Mouse (Mus musculus) cerebellum, postnatal 10 days (tissue): Measurements from ENCODE around the gene Ampd3.

Experiments
- DNase-seq, 2 experiments: peaks; one replicate each; pipeline ENCODE4 v3.0.0; 2021; ENCODE audit warnings: mixed read lengths in 2 of 2

The Ampd3 gene

DNA sequence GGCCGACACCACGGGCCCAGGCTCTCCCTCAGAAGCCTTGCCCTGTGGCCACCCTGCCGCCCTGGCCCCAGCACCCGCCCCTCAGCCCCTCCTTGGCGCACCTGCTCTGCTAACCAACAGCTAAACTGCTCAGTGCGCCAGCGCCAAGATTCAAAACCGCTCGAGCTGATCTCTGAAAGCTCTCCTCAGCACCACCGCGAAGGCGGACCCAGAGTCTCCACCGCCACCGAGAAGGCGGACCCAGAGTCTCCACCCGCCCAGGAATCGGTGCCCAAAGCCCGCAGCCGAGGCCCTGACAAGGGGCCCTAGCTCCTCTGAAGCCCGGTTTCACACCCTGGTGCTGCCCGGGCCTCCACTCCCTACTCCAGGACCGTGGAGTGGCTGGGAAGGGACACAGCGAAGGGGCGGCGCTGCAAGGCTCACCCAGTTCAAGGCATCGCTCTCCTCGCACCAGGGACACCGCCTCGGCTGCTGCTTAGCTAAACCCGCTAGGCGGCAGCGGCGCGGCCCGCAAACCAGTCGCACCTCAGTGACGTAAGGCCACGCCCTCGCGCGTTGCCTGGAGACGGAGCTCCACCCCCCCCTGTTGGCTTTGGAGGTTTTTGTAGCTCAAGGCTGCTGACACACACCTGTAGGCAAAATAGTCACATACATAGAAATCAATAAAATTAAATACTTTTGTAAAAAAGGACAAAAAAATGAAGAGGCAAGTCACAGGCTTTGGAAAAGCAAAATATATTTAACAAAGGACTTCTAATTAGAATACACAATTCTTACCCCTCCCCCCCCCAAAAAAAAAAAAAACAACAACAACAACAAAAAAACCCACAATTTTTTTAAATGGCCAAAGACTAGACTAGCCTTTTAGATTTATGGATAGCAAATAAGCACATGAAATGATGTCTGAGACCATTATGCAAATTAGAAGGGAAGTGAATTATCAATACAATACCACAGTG lies 76.2 kb downstream of the Ampd3 start, which contains the start of gene Rnf141:
Rnf141 (minus strand) TSS at position 542 of the 959 bp plus-strand sequence.
- peak; percentile 97 to 98 for DNase-seq

- no peak for DNase-seq
These were observed 79.3 kb downstream of the Ampd3 start for GRCm38 (mm10) chr7:110847321-110847720.

DNA sequence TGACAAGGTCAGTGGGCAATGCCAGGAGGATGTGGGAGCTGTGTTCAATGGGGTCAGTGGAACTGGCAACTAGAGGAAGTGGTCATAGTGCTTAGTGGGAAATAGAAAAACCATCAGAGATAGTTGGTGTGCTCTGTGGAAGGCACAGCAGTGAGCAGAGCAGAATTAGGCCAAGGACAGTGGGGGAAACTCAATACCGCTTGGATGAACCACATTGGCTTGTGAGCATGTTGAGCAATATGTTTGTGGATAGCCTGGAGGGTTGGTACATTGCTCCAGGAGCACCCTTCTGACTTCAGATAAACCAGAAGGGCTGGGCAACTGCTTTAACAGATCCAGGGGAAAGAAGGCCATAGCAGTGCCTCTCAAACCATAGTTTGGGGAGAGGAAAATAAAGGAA lies 80.4 kb downstream of the Ampd3 start:
- no peak for DNase-seq

GRCm38 (mm10) chr7:110851541-110852203 lies 83.7 kb downstream of the Ampd3 start:
- no peak for DNase-seq

DNA sequence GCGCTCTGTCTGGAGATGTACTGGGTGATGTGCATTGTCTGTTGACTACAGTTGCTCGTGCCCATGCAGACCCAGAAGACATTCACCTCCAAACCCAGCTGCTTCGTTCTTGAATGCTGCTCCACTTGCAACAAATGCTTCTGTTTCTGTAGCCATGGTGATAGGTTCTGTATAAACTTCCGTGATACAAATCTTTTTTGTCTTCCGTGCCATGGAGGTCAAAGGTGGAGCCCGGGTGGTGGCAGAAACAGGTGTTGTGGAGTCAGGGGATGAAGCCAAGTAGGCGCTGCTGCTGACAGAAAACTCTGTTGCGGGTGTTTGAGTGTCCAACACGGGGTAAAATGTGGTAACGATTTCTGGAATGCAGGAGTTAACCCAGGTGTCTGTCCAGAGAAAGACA lies 85.6 kb downstream of the Ampd3 start:
- peak; percentile 22 to 27 for DNase-seq

- peak in 1 of 2 experiments; percentile 20 for DNase-seq
These were observed 86.5 kb downstream of the Ampd3 start for GRCm38 (mm10) chr7:110854519-110854918.

DNA sequence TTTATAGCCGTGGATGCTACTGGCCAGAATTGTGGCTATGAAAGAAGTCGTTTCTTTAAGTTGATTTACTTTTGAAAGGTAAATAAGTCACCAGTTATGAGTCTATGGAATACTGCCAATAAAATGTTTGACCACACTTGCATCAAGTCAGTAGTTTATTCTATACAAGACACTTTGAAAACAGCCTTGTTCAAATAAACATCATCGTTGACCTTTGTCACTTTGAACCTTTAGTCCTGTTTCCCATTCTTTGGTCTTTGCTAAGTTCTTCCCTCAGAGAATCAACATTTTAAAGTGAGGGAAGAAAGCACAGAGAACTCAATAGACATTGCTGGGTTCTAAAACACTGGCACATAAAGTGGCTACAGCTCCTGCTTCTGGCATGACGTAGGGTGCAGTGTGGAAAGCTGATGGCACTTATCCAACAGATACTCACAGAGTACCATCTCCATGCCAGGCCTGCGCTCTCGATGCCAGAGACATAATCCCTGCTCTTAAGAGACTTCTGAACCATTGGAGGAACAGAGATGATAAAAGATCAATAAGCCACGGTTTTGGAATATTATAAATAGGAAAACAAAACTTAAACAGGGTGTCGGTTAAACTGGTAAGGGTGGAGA lies 87.0 kb downstream of the Ampd3 start:
- peak; percentile 82 to 86 for DNase-seq

- no peak for DNase-seq
These were observed 87.6 kb downstream of the Ampd3 start for GRCm38 (mm10) chr7:110855604-110856003.

- no peak for DNase-seq
These were observed 92.1 kb downstream of the Ampd3 start for GRCm38 (mm10) chr7:110860129-110860528.
